Mouse (Mus musculus) E14TG2a.4 (cell line): ENCODE measurements around the gene Pilrb1.

Experiments used
- CTCF ChIP-seq: conservative IDR thresholded peaks from 2 replicates; pipeline ENCODE4 v1.5.1; 2014; ENCODE audit warnings: low read length
- POU5F1 ChIP-seq: IDR thresholded peaks from 2 replicates; pipeline ENCODE4 v1.6.1; 2014; ENCODE audit warnings: low read length, borderline replicate concordance

DNA sequence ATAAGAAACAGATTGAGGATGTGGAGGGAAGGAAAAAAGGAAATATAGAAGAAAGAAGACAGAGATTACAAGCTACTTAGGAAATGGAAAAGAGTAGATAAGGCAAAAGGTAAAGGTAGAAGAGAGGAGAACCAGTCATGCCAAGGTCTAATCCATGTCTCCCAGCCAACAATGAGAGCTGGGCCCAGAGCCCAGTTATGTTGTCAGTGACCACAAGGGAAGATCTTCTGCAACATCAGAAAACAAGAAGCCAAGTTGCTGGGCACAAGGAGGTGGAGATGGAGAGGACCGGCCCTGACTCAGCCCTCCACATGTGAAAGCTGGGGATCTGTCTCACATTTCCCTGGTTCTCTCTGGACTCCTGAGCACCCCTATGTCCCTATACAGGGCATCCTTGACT lies 29.8 kb upstream of the Pilrb1 start:
- TF ChIP-seq CTCF (no peak), POU5F1 (no peak)
